Mouse (Mus musculus): ENCODE measurements around the gene Mcm7.

Mcm7 gene

DNA sequence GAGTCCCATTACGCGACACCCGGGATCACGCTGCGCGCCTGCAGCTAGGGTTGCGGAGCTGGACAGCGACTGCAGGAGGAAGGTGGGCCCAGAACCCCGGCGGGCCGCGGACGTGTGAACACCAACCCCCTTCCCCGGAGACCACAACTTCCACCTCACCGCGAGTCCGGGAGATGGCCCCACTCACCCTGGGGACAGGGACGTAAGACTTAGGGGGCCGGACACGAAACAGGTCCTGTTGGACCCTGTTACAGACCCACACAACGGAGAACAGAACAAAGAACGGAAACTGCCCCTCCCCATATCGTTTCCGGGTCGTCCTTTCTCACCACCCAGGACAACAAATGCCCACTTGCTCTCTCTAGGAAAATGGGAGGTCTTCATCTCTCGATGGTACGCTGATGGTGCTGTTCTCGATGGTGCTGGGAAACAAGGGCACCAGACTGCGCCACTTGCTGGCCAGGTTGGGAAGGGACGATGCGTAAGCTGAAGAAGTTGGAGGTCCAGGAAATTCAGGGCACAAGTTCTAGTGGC, 16.7 kb downstream of the Mcm7 start, which contains the start of gene Zfp113:
Gene Zfp113, minus strand, starts transcription at position 302 of the 534 bp plus-strand sequence.
- peak; percentile 81 to 86 for DNase-seq (ENCODE audit: low spot score in 2 of 2)

GRCm38 (mm10) chr5:138154390-138154789, 17.8 kb downstream of the Mcm7 start:
- no peak for DNase-seq (ENCODE audit: low spot score in 2 of 2)

- DNase-seq (ENCODE audit: low spot score in 2 of 2): no peak
These were observed 33.6 kb downstream of the Mcm7 start for GRCm38 (mm10) chr5:138138585-138138984.

GRCm38 (mm10) chr5:138137935-138138549, 34.2 kb downstream of the Mcm7 start:
- no peak for DNase-seq (ENCODE audit: low spot score in 2 of 2)

DNA sequence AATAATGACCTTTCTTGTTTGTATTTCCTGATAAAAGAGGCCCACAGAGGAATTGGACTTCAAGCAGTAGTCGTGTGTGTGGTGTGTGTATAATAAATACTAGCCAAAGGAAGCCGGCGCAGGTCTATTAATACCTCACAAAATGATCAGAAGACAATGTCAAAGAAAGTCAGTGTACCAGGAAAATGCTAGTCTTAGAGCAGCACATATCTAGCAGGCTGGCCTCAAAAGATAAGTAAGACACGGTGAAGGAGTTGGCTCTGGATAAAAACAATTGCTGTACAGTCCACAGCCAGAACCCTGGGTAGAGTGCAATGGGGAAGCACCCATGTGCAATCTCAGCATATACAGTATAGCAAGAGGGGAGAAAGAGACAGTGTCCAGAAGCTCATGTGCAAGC, 35.0 kb downstream of the Mcm7 start:
- DNase-seq (ENCODE audit: low spot score in 2 of 2): no peak

- DNase-seq (ENCODE audit: low spot score in 2 of 2): no peak
These were observed 39.7 kb downstream of the Mcm7 start for GRCm38 (mm10) chr5:138132425-138133064.

- DNase-seq (ENCODE audit: low spot score in 2 of 2): no peak
These were observed 54.2 kb downstream of the Mcm7 start for GRCm38 (mm10) chr5:138118041-138118440.

GRCm38 (mm10) chr5:138117199-138118015, 54.8 kb downstream of the Mcm7 start:
- no peak for DNase-seq (ENCODE audit: low spot score in 2 of 2)

DNA sequence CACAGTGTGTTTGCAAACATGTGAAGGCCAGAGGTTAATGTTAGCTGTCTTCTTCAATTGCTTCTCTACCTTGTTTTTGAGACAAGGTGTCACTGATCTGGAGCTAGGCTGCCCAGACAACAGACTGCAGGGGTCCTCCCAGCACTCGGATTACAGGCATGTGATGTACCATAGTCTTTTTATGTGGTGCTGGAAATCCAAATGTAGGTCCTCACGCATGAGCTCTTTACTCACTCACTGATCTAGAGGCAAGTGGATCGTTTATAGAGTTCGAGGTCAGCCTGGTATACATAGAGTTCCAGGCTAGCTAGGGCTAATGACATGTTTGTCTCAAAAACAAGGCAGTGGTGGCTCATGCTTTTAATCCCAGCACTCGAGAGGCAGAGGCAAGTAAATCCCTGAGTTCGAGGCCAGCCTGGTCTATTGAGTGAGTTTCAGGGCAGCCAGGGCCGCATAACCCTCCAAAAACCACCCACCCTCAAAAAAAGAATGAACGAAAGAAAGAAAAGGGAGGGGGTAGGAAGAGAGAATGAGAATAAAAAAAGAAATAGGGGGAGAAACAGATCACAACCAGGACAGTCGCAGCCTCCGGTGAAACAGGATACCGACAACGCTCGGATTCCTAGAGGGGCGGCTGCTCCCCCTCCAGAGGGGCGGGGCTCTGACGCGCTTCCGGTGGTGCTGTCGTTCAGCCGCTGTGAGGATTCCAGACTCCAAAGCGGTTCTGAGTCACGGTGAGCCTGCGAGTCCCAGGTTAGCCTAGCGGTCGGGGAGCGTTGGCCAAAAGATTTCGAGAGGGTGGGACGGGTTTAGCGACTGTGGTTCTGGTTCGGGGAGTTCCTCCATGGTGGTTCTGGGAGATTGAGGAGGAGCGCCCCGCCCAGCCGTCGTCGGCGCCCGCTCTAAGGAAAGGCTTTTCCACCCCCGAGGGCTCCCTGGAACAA, 55.7 kb downstream of the Mcm7 start, which contains the start of gene Zscan21:
Gene Zscan21, plus strand, starts transcription at position 649 of the 944 bp plus-strand sequence.
- peak; percentile 91 for DNase-seq (ENCODE audit: low spot score in 2 of 2)

Measured in urinary bladder, postnatal 36 days (tissue).